In the genomic region with DNA sequence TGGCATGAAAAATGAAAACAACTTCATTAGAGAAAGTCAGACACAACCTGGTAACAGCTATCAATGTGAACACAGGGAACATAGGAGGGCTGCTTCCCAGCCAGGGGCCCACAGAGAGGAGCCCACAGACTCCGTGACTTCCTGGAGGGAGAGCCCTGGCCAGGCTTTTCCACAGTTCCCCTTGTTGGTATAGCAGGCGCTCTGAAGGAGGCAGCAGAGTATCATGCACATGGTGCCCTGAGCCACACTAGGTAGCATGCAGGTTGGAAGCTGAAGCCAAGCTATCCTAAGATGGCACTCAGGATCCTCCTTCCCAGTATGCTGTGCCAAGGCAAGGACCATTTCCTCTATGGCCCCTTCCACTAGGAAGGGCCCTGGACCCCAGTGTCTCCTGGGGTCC, we compare ENCODE assay signal across 12 mouse cellular contexts. TPM values are rescaled to one million over a fixed set of nuclear protein-coding genes. Genes with fewer than 3 reads are reported as not detected.
A peak's percentile ranks its signal among the peaks of the same experiment; 100 is the strongest.
DNase-seq lines count a peak whose midpoint lies in the region; ATAC-seq and TF ChIP-seq lines count a peak whose summit lies in the region.
"Had no signal": no experiment of that assay in that cellular context is flagged by ENCODE, and none has a peak within 500 bp of the region (broad histone marks: within the 10 kb centered on the region; RNA-seq: fewer than 3 reads in every experiment).

No protein-coding gene starts in this region.

- DNase-seq in heart, adult 9 months (ENCODE audit: low spot score in 2 of 2) = no peak
- DNase-seq in lung, adult 2 months = no peak
- DNase-seq in lung, postnatal 25 days (ENCODE audit: low spot score) = no peak
- DNase-seq in adipocyte (ENCODE audit: low spot score) = peak; percentile 63
- DNase-seq: adrenal gland, postnatal 25 days; cerebellum, adult 8-10 months; thymus, adult 18-20 months had no signal

- H3K4me1 ChIP-seq in heart, embryonic 13.5 days = peaks cover 4% of the 10 kb centered on the region; the same call in 1 of the 2 replicates
- no peaks in the 10 kb centered on the region for H3K4me1 ChIP-seq in lung, adult 2 months (ENCODE audit: control insufficient read depth, insufficient read depth, low read length)
- H3K4me1 ChIP-seq in embryonic fibroblast, embryonic 13.5 days (ENCODE audit: control insufficient read depth, insufficient read depth, low read length) = peaks cover 20% of the 10 kb centered on the region; the same call in 1 of the 2 replicates
- H3K4me1 ChIP-seq: limb, embryonic 12.5 days had no signal

- peak; percentile 54; the same call in 1 of the 2 replicates for TF ChIP-seq CTCF in lung, adult 2 months (IDR thresholded peaks at IDR 0.05; ENCODE audit: insufficient read depth, low read length)
- TF ChIP-seq CTCF in embryonic fibroblast, embryonic 13.5 days (IDR thresholded peaks at IDR 0.05; ENCODE audit: borderline replicate concordance, insufficient read depth, low read length) = peak; percentile 88; the same call in 1 of the 2 replicates

- no peaks in the 10 kb centered on the region for H3K27me3 ChIP-seq in heart, embryonic 13.5 days (replicated peaks)
- H3K27me3 ChIP-seq: limb, embryonic 12.5 days had no signal

- WGBS in heart, embryonic 13.5 days = 80% methylated on average over 2 of the region's 2 CpGs
- WGBS in lung, adult 2 months = 67% methylated on average over 2 of the region's 2 CpGs

- H3K9ac ChIP-seq in heart, embryonic 13.5 days = no peak overlapping the region
- H3K9ac ChIP-seq: limb, embryonic 12.5 days had no signal

- H3K4me3 ChIP-seq in heart, embryonic 13.5 days = no peak overlapping the region
- no peak overlapping the region for H3K4me3 ChIP-seq in lung, adult 2 months (replicated peaks; ENCODE audit: extremely low read depth, low read depth, low read length)
- no peak overlapping the region for H3K4me3 ChIP-seq in embryonic fibroblast, embryonic 13.5 days (ENCODE audit: insufficient read depth, low read length)
- H3K4me3 ChIP-seq: limb, embryonic 12.5 days had no signal

- TF ChIP-seq POLR2A in lung, adult 2 months (IDR thresholded peaks at IDR 0.05; ENCODE audit: borderline replicate concordance, extremely low read depth, low read depth, low read length) = no peak
- no peak for TF ChIP-seq POLR2A in embryonic fibroblast, embryonic 13.5 days (IDR thresholded peaks at IDR 0.05; ENCODE audit: low read depth, low read length)

- H3K36me3 ChIP-seq in heart, embryonic 13.5 days = peaks cover 98% of the 10 kb centered on the region

- H3K27ac ChIP-seq in heart, embryonic 13.5 days (replicated peaks) = peak overlapping the region; percentile 37
- peak overlapping the region; percentile 6 for H3K27ac ChIP-seq in embryonic fibroblast, embryonic 13.5 days (ENCODE audit: insufficient read depth, low read length)
- H3K27ac ChIP-seq: limb, embryonic 12.5 days had no signal

- no peaks in the 10 kb centered on the region for H3K9me3 ChIP-seq in heart, embryonic 13.5 days
- H3K9me3 ChIP-seq: limb, embryonic 12.5 days had no signal

- ATAC-seq in heart, embryonic 13.5 days (ENCODE audit: extremely low read depth, insufficient number of reproducible peaks, low FRiP score, low TSS enrichment) = no peak
- no peak for ATAC-seq in activated CD4-positive, CD25-positive, alpha-beta regulatory T cell, adult 4 months
- no peak for ATAC-seq in megakaryocyte, adult 5-6 weeks (ENCODE audit: poor library complexity, severe bottlenecking)

- no peak overlapping the region for H3K4me2 ChIP-seq in heart, embryonic 13.5 days
- H3K4me2 ChIP-seq: limb, embryonic 12.5 days had no signal

RNA-seq across cellular contexts. Expression of a gene that starts 33.6 kb away (rescaled TPM):
- 27.8 and 28.5 TPM in 2 replicates for polyA plus RNA-seq in heart, embryonic 13.5 days (2015; fragmentation: Nextera tagmentation; extraction: Ambion mirVana)
- 27.2 and 31.1 TPM in 2 replicates for polyA plus RNA-seq in lung, adult 2 months (2012; rRNA removed)
- 51.9 and 55.2 TPM in 2 replicates for polyA plus RNA-seq in embryonic fibroblast, embryonic 13.5 days (2011; ENCODE audit: insufficient read length, low read depth, missing spikeins)
- polyA plus RNA-seq in activated CD4-positive, CD25-positive, alpha-beta regulatory T cell, adult 4 months (2017; shearing (Covaris generic)) = 10 to 100 TPM; 11.3 to 13.7 TPM
- total RNA-seq in megakaryocyte, adult 5-6 weeks (2015) = 15.6 and 26.2 TPM in 2 replicates
- 20.9 and 21.6 TPM in 2 replicates for total RNA-seq in megakaryocyte, adult 5-6 weeks (2017)
